Mouse (Mus musculus): Measurements from ENCODE around the gene Cdca8.
"Not testable (repeated sequence)": the region's sequence is repeated elsewhere in the genome, so short reads cannot be mapped to it uniquely, and the experiment has no call there.

The Cdca8 gene

GRCm38 (mm10) chr4:124939211-124939610, at the start of gene Cdca8:
Gene Cdca8, minus strand, starts transcription at chr4:124939311.
- DNase-seq (ENCODE audit: low spot score): not testable (repeated sequence)

GRCm38 (mm10) chr4:124988382-124988781, 49.3 kb upstream of the Cdca8 start:
- no peak for DNase-seq (ENCODE audit: low spot score)

DNA sequence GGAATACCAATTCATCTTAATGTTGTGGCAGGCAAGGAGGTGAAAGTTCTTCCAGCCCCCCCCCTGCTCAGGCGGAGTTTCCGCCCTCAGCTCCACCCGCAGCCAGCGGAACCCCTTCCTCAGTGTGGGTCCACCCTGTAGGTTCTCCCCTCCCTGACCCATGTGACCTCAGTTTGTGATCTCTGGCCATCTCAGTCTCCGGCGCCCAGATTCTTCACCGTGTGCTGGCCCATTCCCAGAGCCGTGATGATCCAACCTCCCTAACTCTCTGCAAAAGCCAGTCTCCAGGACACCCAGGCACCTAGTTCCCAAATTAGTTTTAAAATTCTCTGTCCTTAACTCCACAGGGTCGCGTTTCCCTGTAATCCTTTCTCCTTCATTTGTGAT, 48.6 kb upstream of the Cdca8 start:
- no peak for DNase-seq (ENCODE audit: low spot score)

DNA sequence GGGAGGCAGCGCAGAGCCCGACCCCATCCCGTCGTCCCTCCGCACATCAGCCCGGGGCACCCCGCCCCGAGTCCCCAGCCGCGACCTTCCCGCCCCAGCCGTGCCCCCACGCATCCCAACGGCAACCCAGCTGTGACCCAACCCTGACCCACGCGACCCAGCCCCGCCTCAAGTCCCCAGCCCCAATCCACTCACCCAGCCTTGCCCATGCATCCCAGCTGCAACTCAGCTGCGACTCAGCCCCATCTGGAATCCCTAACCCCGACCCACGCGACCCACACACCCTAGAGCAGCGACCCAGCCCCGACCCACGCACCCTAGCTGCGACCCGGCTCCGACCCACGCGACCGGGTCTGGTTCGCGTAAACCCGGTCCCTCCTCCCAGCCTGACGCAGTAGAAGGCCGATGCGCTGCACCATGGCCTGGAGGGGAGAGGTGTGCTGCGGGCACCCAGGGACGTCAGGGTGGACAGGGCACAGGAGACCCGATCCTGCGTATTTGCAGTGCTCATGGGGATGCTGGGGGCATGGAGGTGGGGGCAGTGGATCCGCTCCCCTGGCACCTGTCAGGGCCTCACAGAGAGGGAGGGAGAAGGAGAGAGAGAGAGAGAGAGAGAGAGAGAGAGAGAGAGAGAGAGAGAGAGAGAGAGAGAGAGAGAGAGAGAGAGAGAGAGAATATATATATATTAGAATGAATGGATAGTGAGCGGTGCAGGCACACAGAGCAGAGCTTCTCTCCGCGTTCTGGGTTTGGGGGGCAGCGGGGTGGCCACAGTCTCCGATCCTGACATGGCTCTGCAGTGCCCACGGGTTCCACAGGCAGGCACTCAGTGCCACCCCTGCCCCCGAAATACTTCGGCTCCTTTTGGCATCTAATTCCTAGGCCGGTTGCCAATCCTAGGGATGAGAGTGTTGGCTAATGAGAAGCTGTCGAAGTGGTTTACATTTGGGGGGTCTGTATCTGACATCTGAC, 47.9 kb upstream of the Cdca8 start:
- no peak for DNase-seq (ENCODE audit: low spot score)

DNA sequence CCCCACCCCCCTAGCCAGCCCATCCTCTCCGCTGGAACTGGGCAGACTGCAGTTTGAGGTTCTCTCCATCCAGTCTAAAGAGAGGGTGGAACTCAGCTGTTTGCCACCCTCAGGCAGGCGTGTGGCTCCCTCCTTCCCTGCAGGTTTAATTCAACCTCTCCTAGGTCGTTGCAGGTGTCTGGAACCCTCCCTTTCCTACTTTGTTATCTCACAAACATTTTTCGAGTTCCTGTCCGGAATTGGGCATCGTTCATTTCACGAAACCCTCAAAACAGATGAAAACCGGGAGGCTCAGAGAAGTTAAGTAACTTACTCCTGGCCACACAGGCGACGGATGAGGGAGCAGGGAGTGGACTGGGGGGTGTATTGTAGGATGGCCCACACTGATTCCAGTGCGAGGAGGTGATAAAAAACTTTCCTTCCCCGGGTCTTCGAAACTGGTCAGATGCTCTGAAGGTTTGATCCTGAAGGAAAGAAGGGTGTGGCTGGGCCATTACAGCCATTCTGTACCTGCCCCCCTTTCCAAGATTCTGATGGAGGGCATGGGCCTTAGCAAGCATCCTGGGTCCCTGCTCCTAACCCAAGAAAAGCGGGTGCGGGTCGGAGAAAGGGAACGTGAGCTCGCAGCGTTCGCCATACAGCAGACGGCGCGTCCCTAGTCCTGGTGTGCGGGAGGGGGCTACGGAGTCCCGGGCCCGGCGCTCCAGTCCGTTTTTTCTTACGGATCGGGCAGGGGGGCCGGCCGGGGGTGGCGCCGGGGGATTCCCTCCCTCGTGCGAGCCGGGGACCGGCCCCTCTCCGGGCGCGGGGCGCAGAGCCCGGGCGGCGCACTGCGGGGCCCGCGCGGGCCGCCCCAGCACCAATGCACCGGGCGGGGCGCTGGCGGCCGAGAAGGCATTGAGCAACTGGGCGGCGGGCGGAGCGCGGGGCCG, 46.8 kb upstream of the Cdca8 start, which contains the start of gene Rspo1:
Gene Rspo1 (plus strand): TSS at position 760 of the 932 bp plus-strand sequence.
- no peak for DNase-seq (ENCODE audit: low spot score)

- no peak for DNase-seq (ENCODE audit: low spot score)
Observed at GRCm38 (mm10) chr4:124984871-124985670, 46.0 kb upstream of the Cdca8 start.

- no peak for DNase-seq (ENCODE audit: low spot score)
Observed at GRCm38 (mm10) chr4:124983893-124984526, 44.9 kb upstream of the Cdca8 start.

GRCm38 (mm10) chr4:124978201-124978600, 39.1 kb upstream of the Cdca8 start:
- DNase-seq (ENCODE audit: low spot score): no peak

- no peak for DNase-seq (ENCODE audit: low spot score)
Observed at GRCm38 (mm10) chr4:124973296-124973695, 34.2 kb upstream of the Cdca8 start.

DNA sequence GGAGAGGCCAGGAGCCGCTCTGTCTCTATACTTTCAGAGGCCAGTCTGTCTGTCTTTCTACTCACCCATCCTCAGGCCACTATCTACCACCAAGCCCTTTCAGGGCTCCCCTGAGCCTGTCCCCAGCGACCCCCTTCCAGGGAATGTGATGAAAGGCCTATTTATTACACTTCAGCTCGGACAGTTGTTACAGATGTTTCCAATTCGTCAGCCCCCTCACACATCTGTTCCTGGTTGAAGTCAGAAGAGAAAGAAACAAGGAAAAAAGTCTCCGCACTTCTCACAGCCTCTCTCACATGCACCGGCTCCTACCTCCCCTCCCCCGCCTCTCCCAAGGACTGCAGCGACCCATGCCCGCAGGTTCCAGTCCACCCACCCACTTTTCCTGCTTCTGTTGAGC, 33.2 kb upstream of the Cdca8 start:
- no peak for DNase-seq (ENCODE audit: low spot score)

DNA sequence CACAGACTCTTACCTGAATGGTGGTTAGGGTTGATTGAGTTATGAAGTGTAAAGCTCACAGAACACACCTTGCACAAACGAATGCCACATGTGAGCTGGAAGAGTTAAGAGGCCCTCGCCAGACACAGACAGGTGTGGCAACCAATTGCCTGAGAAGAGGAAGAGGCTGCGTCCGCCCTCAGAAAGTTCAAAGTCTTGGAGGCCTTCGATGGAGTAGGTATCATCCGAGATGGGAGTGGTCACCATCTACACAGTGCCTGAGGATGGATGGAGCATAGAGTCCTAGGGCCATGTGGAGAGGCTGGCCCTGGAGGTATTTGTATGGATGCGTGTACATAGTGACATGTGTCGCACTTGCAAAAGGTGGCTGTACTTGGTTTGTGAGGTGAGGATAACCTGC, 32.0 kb upstream of the Cdca8 start:
- DNase-seq (ENCODE audit: low spot score): no peak

- DNase-seq (ENCODE audit: low spot score): no peak
Observed at GRCm38 (mm10) chr4:124970677-124971076, 31.6 kb upstream of the Cdca8 start.

DNA sequence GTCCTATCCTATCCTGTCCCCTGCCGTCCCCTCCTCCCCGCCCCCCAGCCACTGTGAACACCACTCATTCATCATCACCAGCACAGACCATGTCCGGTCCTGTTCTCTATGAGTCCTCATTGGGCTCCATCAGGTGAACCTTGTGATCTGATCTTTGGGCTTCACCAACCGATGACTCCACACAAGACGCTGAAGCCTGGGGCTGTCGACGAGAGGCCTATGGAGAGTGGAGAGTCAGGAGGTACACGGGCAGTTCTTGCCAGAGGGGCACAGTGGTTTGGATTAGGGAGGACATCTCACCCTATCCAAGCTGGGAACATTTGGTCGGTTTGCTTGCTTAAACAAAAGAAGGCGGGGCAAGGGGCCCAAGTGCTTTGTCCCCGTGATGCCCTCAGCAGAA, 31.1 kb upstream of the Cdca8 start:
- no peak for DNase-seq (ENCODE audit: low spot score)

GRCm38 (mm10) chr4:124969219-124969848, 30.2 kb upstream of the Cdca8 start:
- no peak for DNase-seq (ENCODE audit: low spot score)

- no peak for DNase-seq (ENCODE audit: low spot score)
Observed at GRCm38 (mm10) chr4:124968711-124969110, 29.6 kb upstream of the Cdca8 start.

- DNase-seq (ENCODE audit: low spot score): no peak
Observed at GRCm38 (mm10) chr4:124964912-124965599, 25.9 kb upstream of the Cdca8 start.

DNA sequence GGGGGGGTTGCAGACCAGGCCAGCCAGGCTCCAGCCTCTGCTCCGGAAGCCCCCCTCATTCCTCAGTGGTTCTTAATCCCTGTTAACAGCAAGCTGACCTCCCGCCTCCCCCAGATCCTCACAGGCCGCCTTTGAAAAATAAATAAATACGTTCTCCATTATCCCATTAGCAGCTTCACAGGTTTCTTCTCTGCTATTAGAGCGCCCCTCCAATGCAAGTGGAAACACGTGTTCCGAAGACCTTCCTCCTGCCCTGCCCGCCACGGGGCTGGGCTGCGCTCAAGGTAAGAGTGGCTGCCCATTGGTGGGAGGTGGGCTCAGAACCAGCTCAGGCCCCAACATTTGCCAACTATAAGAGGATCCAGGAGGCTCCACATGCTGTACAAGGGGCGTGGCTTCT, 23.5 kb upstream of the Cdca8 start:
- no peak for DNase-seq (ENCODE audit: low spot score)

DNA sequence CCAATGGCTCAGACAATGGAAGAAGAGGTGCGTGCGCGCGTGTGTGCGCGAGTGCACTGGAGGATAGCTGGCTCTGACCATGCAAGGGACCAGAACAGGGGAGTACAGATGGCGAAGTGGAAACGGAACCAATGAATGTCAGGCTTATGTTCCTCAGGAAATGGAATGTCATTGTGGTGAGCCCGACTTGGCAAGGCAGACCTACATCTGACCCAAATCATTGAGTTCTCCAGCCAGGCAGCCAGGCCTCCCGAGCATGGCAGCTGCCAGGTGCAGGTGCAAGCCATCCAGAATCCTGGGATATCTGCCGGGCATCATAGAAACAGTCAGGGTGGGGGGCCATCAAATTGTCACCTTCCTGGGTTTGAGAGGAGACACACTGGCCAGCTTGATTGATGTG, 21.8 kb upstream of the Cdca8 start:
- DNase-seq (ENCODE audit: low spot score): no peak

DNA sequence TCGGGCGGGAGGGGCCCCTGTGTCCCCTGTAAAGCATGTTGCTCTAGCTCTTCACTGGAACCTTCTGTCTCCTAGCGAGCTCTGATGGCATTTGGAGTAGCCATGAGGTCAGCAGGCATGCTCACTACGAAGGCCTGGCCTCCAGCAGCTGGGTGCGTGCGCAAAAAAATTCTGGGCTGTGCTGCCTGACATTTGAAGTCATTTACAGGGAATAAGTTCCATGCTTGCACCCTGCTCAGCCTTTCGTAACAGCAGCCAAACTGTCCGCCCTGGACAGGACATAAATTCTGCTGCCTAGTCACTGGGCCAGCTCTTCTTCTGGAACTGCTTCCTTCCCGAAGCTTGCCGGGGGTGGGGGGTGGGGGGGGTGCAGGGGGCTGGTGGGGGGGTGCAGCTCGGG, 20.0 kb upstream of the Cdca8 start:
- DNase-seq (ENCODE audit: low spot score): no peak

DNA sequence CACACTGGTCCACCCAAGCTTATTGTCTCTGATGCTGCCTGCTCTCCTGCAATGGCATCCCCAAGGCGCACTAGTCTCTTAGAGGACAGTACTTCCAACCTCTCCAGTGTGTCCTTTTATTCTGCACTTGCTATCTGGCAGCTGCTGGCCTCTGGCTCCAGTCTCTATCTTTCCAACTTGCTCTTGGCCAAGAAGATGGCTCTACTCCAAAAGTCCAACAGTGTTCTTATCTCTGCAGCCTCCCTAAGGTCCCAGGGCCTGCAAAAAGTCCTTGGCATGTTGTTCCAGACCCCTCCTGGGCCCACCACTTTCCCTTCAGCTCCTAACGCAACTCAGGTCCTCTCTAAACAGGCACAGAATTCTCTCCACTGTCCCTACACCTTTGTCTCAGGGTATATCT, 18.2 kb upstream of the Cdca8 start:
- DNase-seq (ENCODE audit: low spot score): no peak
